Mouse (Mus musculus) intestine, embryonic 16.5 days (tissue): ENCODE results near the gene Pkp2. TPM values are rescaled to one million over a fixed set of nuclear protein-coding genes. Genes with fewer than 3 reads are reported as not detected.
A peak's percentile ranks its signal among the peaks of the same experiment; 100 is the strongest.

Experiments
- ATAC-seq: fragments of 200-750 bp; cut with Nextera tagmentation; 2 replicates; pipeline ENCODE4 v1.8.0; 2017; ENCODE audit warnings: moderate TSS enrichment, moderate library complexity
- H3K27ac ChIP-seq: fragments of 300-500 bp; sonication (generic); 2 replicates; pipeline ENCODE4 v1.5.1; 2014; ENCODE audit warnings: mild to moderate bottlenecking, low read length
- H3K27me3 ChIP-seq: fragments of 300-500 bp; sonication (generic); replicated peaks from 2 replicates; pipeline ENCODE4 v1.6.1; 2014; ENCODE audit warnings: low read length, control low read depth, mixed read lengths; ENCODE audit not compliant: control insufficient read depth, insufficient read depth
- H3K36me3 ChIP-seq: fragments of 300-500 bp; sonication (generic); 2 replicates; pipeline ENCODE4 v1.6.1; 2014; ENCODE audit warnings: low read length, control low read depth; ENCODE audit not compliant: control insufficient read depth, insufficient read depth
- H3K4me1 ChIP-seq: fragments of 300-500 bp; sonication (generic); 2 replicates; pipeline ENCODE4 v1.6.1; 2014; ENCODE audit warnings: low read length, control low read depth, mixed read lengths; ENCODE audit not compliant: control insufficient read depth, insufficient read depth
- H3K4me2 ChIP-seq: fragments of 300-500 bp; sonication (generic); 2 replicates; pipeline ENCODE4 v1.6.1; 2014; ENCODE audit warnings: low read depth, low read length, control low read depth
- H3K4me3 ChIP-seq: fragments of 300-500 bp; sonication (generic); 2 replicates; pipeline ENCODE4 v1.5.1; 2014; ENCODE audit warnings: mild to moderate bottlenecking, low read length
- H3K9ac ChIP-seq: fragments of 300-500 bp; sonication (generic); 2 replicates; pipeline ENCODE4 v1.6.1; 2014; ENCODE audit warnings: low read depth, low read length
- H3K9me3 ChIP-seq: fragments of 300-500 bp; sonication (generic); 2 replicates; pipeline ENCODE4 v1.6.1; 2016; ENCODE audit warnings: low read length, control low read depth; ENCODE audit not compliant: control insufficient read depth
- WGBS: fragments of 180-500 bp; shearing (Covaris S2); extraction: QIAGEN DNeasy Blood & Tissue Kit; methylation state at CpG from one replicate; pipeline ENCODE4 v1.1.7; 2014; 5-methylcytosine and 5-hydroxymethylcytosine counted together
- polyA plus RNA-seq: library from polyadenylated mRNA; unstranded; fragments of >200 nt; fragmentation: Nextera tagmentation; extraction: Ambion mirVana; gene quantifications from 2 replicates; pipeline ENCODE4 v1.2.1, GENCODE M21; 2015

Gene Pkp2
- polyA plus RNA-seq, 1 experiment from 2014 or later, result 26.6 TPM

DNA sequence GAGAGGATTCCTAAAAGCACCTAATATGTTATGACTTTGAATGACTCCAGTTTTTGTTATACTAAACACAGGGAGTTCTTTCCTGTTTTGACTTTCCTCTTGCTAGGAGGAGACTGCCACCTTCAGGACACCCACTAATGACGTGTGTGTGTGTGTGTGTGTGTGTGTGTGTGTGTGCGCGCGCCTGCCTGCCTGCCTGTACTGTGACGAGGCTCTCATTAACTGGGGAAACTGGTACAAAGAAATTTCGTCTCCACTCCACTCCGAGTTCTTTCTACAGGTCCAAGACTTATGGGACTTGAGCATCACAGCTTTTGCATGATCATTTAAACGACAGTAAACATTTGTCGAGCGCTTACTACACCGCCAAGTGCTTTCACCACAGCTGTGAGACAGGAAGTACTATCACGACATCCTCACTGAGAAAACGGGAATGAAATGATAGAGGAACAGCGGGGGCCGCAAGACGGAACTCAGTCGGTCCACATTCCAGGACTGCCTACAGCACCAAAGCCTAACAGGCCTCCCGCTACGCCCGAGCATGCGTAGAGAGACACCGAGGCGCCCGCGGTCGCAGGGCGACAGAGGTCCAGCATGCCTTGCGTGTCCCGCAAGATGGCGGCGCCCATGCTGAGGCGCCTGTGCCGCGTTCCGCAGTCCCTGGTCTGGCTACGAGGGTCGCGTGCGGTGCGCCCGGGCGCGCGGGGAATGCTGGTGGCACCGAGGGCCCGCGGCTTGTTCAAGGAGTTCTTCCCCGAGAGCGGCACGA is 89.4 kb downstream of the Pkp2 start, which contains the start of gene Yars2:
Yars2 (plus strand) TSS at position 597 of the 769 bp plus-strand sequence.
- under 1% methylated on average over 50 of the region's 50 CpGs for WGBS
- H3K36me3 ChIP-seq, result no peaks in the 10 kb centered on the region

GRCm38 (mm10) chr16:16303138-16303827 is 90.2 kb downstream of the Pkp2 start:
- H3K27ac ChIP-seq, result peak overlapping the region; percentile 96
- H3K9me3 ChIP-seq, result no peaks in the 10 kb centered on the region
- H3K4me3 ChIP-seq, result peak overlapping the region; percentile 97
- peaks cover 13% of the 10 kb centered on the region for H3K4me1 ChIP-seq
- H3K9ac ChIP-seq, result peak overlapping the region; percentile 96
- peak overlapping the region; percentile 71 for H3K4me2 ChIP-seq
- H3K36me3 ChIP-seq, result no peaks in the 10 kb centered on the region
- peak; percentile 72 for ATAC-seq
- WGBS, result under 1% methylated on average over 57 of the region's 61 CpGs
- no peaks in the 10 kb centered on the region for H3K27me3 ChIP-seq

More for the DNA sequence above, 89.4 kb downstream of the Pkp2 start, which contains the start of gene Yars2:
- ATAC-seq, result peak; percentile 99
- peak within 1 kb of the TSS; percentile 97 for H3K4me3 ChIP-seq
- peak within 1 kb of the TSS; percentile 96 for H3K9ac ChIP-seq
- peak within 1 kb of the TSS; percentile 71 for H3K4me2 ChIP-seq
- peak within 1 kb of the TSS; percentile 96 for H3K27ac ChIP-seq
- no peaks in the 10 kb centered on the region for H3K27me3 ChIP-seq
- H3K4me1 ChIP-seq, result peaks cover 13% of the 10 kb centered on the region
- no peaks in the 10 kb centered on the region for H3K9me3 ChIP-seq

DNA sequence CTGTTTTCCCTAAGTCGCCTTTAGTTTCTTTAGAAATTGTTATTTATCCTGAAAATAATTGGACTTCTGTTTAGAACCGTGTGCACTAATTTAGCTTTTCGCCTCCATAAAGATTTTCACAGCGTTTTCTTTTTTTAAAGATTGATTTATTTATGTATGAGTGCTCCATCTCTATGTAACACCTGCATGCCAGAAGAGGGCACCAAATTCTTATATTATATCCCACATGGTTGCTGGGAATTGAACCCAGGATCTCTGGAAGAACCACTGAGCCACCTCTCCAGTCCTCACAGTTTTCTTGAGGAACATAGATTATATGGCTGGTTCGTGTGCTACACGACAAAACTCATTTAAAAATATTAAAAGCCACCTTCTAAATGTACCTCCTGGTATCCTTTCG is 90.8 kb downstream of the Pkp2 start:
- WGBS, result 19% methylated on average over 7 of the region's 7 CpGs
- Histone ChIP-seq H3K36me3 (no peaks in the 10 kb centered on the region), H3K9me3 (no peaks in the 10 kb centered on the region), H3K27ac (peak overlapping the region; percentile 96), H3K9ac (peak overlapping the region; percentile 96), H3K4me1 (peaks cover 13% of the 10 kb centered on the region), H3K4me2 (peak overlapping the region; percentile 71), H3K27me3 (no peaks in the 10 kb centered on the region), H3K4me3 (peak overlapping the region; percentile 97)
- no peak for ATAC-seq

- no peaks in the 10 kb centered on the region; the same call in 1 of the 2 replicates for H3K36me3 ChIP-seq
- WGBS, result 85% methylated on average over 5 of the region's 5 CpGs
- ATAC-seq, result 0 out of 2 replicates have a peak, but pooled peaks have one; percentile 16
- H3K4me3 ChIP-seq, result no peak overlapping the region
- no peak overlapping the region for H3K27ac ChIP-seq
- H3K4me1 ChIP-seq, result no peaks in the 10 kb centered on the region
- H3K9ac ChIP-seq, result no peak overlapping the region
- no peaks in the 10 kb centered on the region for H3K27me3 ChIP-seq
- H3K9me3 ChIP-seq, result no peaks in the 10 kb centered on the region
- no peak overlapping the region for H3K4me2 ChIP-seq
Observed at GRCm38 (mm10) chr16:16311319-16311718, 98.2 kb downstream of the Pkp2 start.

Other genes with a start within 250 kb of the Pkp2 start
- gene Yars2, start 89.6 kb downstream of the Pkp2 start, polyA plus RNA-seq, result 37.8 and 38.2 TPM in 2 replicates
- gene Dnm1l, start 145.6 kb downstream of the Pkp2 start, polyA plus RNA-seq, result 52.2 and 52.9 TPM in 2 replicates